Mouse (Mus musculus): Measurements from ENCODE around the gene Nrxn2. TPM values are rescaled to one million over a fixed set of nuclear protein-coding genes. Genes with fewer than 3 reads are reported as not detected.

The Nrxn2 gene
- polyA plus RNA-seq, 1 experiment from 2014 or later: 1.4 TPM

DNA sequence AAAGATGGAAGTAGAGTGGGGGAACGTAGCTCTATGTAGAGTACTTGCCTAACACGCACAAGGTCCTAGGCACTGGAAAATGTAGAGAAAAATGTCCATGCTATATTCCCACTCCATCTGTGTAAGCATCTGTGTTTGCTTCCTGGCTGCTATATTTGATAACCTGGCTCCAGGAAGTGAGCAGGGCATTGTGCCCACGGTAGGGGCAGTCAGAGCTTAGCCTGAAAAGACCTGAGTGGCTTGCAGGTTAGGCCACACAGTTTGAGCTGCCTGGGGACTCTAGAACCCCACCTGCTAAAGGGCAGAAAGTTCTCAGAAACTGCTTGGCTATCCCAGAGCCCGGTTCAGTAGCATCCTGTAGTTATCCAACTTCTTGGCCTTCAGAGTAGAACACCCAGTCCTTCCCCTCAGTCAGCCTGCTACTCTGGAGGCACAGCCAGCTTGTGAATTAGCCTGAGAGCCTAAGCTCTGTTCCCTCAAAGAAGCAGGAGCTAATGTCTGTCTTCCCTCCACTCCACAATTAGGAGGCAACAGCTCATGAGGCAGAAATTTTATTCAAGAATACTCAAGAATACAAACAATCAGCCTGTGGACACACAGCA is 36.1 kb upstream of the Nrxn2 start:
- Histone ChIP-seq H3K4me1 (peaks cover 21% of the 10 kb centered on the region), H3K27me3 (no peaks in the 10 kb centered on the region), H3K27ac (no peak overlapping the region), H3K9me3 (no peaks in the 10 kb centered on the region), H3K9ac (no peak overlapping the region), H3K4me2 (no peak overlapping the region), H3K4me3 (no peak overlapping the region), H3K36me3 (peaks cover 23% of the 10 kb centered on the region)
- 77% methylated on average over 4 of the region's 4 CpGs for WGBS
- no peak for ATAC-seq (ENCODE audit: insufficient number of reproducible peaks, low FRiP score, low TSS enrichment, low read depth)

DNA sequence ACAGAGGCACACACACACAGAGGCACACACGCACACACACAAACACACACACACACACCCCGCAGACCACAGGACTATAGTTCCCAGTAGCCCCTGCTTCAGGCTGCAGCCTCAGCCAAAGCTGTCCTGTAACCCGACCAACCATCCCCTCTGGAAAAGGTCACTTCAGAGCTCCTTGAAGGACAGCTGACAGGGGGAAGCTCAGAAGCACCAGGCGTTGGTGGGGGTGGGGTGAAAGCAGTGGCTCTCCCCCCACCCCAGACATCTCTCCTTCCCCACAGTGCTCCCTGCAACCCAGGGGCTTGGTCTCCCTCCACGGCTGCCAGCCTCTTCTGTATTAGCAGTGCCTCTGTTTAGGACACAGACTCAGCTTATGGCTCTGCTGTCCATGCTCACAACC is 35.1 kb upstream of the Nrxn2 start:
- Histone ChIP-seq H3K36me3 (peaks cover 13% of the 10 kb centered on the region; the same call in 1 of the 2 replicates), H3K4me3 (no peak overlapping the region), H3K27ac (peak overlapping the region; percentile 54), H3K9me3 (no peaks in the 10 kb centered on the region), H3K27me3 (no peaks in the 10 kb centered on the region), H3K4me1 (peaks cover 21% of the 10 kb centered on the region), H3K4me2 (no peak overlapping the region), H3K9ac (no peak overlapping the region)
- ATAC-seq (ENCODE audit: insufficient number of reproducible peaks, low FRiP score, low TSS enrichment, low read depth): no peak
- WGBS: 46% methylated on average over 5 of the region's 5 CpGs

DNA sequence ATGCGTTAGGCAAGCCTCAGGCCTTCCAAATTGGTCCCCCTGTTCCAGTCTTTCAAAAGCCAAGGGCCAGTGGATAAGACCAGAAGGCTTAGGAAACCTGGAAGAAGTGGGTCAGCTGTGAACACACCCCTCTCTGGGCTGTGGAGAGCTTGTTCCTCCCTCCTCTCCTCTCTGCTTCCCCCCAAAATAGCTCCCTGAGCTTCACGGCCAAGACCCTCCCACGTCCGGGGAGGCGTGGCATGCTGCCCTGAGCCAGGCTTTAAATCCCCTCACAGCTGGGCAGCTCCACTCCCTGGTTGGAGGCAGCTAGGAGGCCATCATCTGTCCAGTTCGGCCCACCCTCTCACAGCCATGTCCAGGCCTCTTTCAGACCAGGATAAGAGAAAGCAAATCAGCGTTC is 34.4 kb upstream of the Nrxn2 start, which contains the start of gene Pygm:
TSS of gene Pygm (plus strand) at position 272 of the 400 bp plus-strand sequence.
- H3K9ac ChIP-seq: 0 out of 2 replicates have a peak within 1 kb of the TSS, but pooled peaks have one; percentile 1
- H3K27me3 ChIP-seq: no peaks in the 10 kb centered on the region
- peak within 1 kb of the TSS; percentile 54 for H3K27ac ChIP-seq
- H3K4me3 ChIP-seq: no peak within 1 kb of the TSS
- no peaks in the 10 kb centered on the region for H3K9me3 ChIP-seq
- ATAC-seq (ENCODE audit: insufficient number of reproducible peaks, low FRiP score, low TSS enrichment, low read depth): peak; percentile 40; the same call in 1 of the 2 replicates
- peaks cover 21% of the 10 kb centered on the region for H3K4me1 ChIP-seq
- WGBS: 15% methylated on average over 7 of the region's 7 CpGs
- H3K36me3 ChIP-seq: peaks cover 6% of the 10 kb centered on the region; the same call in 1 of the 2 replicates
- H3K4me2 ChIP-seq: no peak within 1 kb of the TSS

DNA sequence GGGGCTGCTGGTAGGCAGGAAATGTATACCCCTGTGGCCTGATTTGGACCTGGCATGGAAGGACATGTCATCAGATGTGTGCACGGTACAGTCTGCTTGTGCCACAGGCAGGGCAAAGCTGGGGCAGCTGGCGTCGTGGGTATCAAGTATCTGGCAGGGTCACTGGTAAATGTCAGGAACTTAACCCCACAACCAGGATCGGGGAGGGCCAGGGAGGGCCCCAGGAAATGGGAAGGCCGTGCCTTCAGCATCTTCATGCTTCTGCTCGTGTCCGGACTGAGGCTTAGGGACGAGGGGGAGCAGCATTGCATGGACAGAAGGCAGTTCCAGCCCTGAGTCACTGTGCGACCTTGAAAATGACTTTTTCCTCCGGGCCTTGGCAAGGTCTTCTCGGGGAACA is 33.6 kb upstream of the Nrxn2 start:
- H3K27me3 ChIP-seq: no peaks in the 10 kb centered on the region
- peaks cover 30% of the 10 kb centered on the region for H3K4me1 ChIP-seq
- H3K4me2 ChIP-seq: no peak overlapping the region
- no peaks in the 10 kb centered on the region for H3K9me3 ChIP-seq
- H3K4me3 ChIP-seq: no peak overlapping the region
- ATAC-seq (ENCODE audit: insufficient number of reproducible peaks, low FRiP score, low TSS enrichment, low read depth): no peak
- 0 out of 2 replicates have a peak, but pooled peaks cover 2% of the 10 kb centered on the region for H3K36me3 ChIP-seq
- no peak overlapping the region; the same call in 1 of the 2 replicates for H3K27ac ChIP-seq
- H3K9ac ChIP-seq: no peak overlapping the region
- WGBS: 72% methylated on average over 11 of the region's 11 CpGs

DNA sequence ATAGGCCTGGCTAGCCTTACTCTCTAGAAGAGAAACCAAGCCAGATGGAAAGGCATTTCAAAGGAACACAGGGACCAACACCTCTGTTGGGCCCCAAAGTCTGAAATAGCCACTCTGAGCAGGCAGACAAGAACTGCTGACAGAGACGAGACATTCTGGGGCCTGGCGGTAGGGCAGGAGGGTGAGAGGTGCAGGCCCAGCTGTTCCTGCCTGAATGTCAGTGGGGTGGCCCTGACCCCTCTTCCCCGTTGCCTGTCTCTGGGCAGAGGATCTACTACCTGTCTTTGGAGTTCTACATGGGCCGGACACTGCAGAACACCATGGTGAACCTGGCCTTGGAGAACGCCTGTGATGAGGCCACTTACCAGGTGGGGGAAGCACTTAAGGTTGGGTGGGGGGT is 33.1 kb upstream of the Nrxn2 start:
- Histone ChIP-seq H3K4me2 (no peak overlapping the region), H3K4me1 (peaks cover 32% of the 10 kb centered on the region), H3K27me3 (no peaks in the 10 kb centered on the region), H3K4me3 (no peak overlapping the region), H3K27ac (no peak overlapping the region), H3K9me3 (no peaks in the 10 kb centered on the region), H3K9ac (no peak overlapping the region), H3K36me3 (0 out of 2 replicates have a peak, but pooled peaks cover under 1% of the 10 kb centered on the region)
- 77% methylated on average over 5 of the region's 5 CpGs for WGBS
- no peak for ATAC-seq (ENCODE audit: insufficient number of reproducible peaks, low FRiP score, low TSS enrichment, low read depth)

DNA sequence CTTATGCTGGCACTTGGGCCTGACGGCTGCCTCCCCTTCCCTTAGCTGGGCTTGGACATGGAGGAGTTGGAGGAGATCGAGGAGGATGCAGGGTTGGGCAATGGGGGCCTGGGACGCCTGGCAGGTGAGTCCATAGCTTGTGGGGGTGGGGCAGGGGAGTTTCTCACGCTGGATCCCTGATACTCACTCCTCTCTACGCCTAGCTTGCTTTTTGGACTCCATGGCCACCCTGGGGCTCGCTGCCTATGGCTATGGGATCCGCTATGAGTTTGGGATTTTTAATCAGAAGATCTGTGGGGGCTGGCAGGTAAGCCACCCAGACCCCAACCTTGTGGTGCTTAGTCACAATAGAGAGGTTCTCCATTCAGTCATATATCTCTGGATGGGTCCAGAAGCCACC is 32.7 kb upstream of the Nrxn2 start:
- Histone ChIP-seq H3K9ac (no peak overlapping the region), H3K27me3 (no peaks in the 10 kb centered on the region), H3K9me3 (no peaks in the 10 kb centered on the region), H3K4me3 (no peak overlapping the region), H3K4me2 (no peak overlapping the region), H3K4me1 (peaks cover 32% of the 10 kb centered on the region), H3K27ac (no peak overlapping the region), H3K36me3 (no peaks in the 10 kb centered on the region)
- 78% methylated on average over 7 of the region's 7 CpGs for WGBS
- no peak for ATAC-seq (ENCODE audit: insufficient number of reproducible peaks, low FRiP score, low TSS enrichment, low read depth)

DNA sequence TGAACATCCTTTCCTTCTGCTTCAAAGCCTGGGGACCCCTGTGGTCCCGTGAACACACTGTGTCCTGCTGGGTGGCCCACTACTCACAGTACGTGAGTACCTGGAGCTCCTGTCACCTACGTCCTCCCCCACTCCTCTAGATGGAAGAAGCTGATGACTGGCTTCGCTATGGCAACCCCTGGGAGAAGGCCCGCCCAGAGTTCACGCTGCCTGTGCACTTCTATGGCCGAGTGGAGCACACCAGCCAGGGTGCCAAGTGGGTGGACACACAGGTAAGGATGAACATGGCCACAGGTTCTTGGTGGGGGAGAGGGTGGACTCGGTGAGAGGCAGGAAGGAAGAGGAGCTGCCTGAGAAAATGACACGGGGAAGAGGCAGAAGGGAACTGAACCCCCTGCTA is 32.3 kb upstream of the Nrxn2 start:
- H3K4me2 ChIP-seq: no peak overlapping the region
- no peaks in the 10 kb centered on the region for H3K36me3 ChIP-seq
- no peaks in the 10 kb centered on the region for H3K9me3 ChIP-seq
- no peak overlapping the region for H3K9ac ChIP-seq
- no peaks in the 10 kb centered on the region for H3K27me3 ChIP-seq
- no peak overlapping the region for H3K4me3 ChIP-seq
- H3K4me1 ChIP-seq: peaks cover 32% of the 10 kb centered on the region
- 61% methylated on average over 9 of the region's 9 CpGs for WGBS
- H3K27ac ChIP-seq: no peak overlapping the region
- ATAC-seq (ENCODE audit: insufficient number of reproducible peaks, low FRiP score, low TSS enrichment, low read depth): no peak

DNA sequence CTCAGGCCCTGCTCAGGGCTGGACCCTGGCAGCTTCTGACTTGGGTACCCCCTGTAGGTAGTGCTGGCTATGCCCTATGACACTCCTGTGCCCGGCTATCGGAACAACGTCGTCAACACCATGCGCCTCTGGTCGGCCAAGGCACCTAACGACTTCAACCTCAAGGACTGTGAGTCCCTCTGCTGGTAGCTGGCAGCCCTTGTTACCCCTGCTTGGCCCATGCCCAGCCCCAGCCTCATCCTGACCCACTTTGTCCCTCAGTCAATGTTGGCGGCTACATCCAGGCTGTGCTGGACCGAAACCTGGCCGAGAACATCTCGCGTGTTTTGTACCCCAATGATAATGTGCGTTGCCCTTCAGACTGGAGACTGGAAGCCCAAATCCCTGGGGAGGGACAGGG is 30.5 kb upstream of the Nrxn2 start:
- no peaks in the 10 kb centered on the region for H3K36me3 ChIP-seq
- no peak overlapping the region for H3K4me3 ChIP-seq
- peaks cover 32% of the 10 kb centered on the region for H3K4me1 ChIP-seq
- H3K9ac ChIP-seq: no peak overlapping the region
- WGBS: 81% methylated on average over 13 of the region's 13 CpGs
- H3K27me3 ChIP-seq: no peaks in the 10 kb centered on the region
- no peaks in the 10 kb centered on the region for H3K9me3 ChIP-seq
- no peak overlapping the region for H3K4me2 ChIP-seq
- ATAC-seq (ENCODE audit: insufficient number of reproducible peaks, low FRiP score, low TSS enrichment, low read depth): no peak
- no peak overlapping the region for H3K27ac ChIP-seq

DNA sequence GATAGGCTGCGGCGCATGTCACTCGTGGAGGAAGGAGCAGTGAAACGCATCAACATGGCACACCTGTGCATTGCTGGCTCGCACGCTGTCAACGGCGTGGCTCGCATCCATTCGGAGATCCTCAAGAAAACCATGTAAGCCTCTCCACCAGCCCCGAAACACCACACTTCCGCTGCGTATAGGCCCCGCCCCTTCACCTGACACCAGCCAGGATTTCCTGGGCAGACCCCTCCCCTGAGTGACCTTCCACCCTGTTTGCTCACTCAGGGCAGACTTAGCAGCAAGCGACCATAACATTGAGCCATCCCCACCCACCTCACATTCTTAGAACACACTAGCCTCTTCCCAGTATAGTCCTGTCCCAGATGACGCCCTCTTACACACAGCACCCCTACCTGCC is 28.7 kb upstream of the Nrxn2 start:
- Histone ChIP-seq H3K4me3 (peak overlapping the region; percentile 22; the same call in 1 of the 2 replicates), H3K9me3 (no peaks in the 10 kb centered on the region), H3K9ac (no peak overlapping the region), H3K4me1 (peaks cover 14% of the 10 kb centered on the region), H3K36me3 (no peaks in the 10 kb centered on the region), H3K27ac (no peak overlapping the region), H3K4me2 (peak overlapping the region; percentile 35), H3K27me3 (no peaks in the 10 kb centered on the region)
- WGBS: 4% methylated on average over 16 of the region's 16 CpGs
- ATAC-seq (ENCODE audit: insufficient number of reproducible peaks, low FRiP score, low TSS enrichment, low read depth): no peak

DNA sequence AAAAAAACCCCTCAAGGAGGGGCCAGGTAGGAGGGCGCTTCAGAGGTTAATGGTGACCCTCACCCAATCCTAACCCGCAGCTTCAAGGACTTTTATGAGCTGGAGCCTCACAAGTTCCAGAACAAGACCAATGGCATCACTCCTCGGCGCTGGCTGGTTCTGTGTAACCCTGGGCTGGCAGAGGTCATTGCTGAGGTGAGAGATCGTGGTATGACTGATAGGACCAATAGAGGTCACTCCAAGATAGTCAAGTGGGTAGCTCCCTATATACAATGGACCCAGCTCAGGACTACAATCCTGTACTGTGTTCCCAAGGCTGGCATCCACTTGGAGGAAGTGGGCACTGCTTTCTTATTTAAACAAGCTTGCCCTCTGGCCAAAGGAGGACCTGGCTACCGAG is 28.3 kb upstream of the Nrxn2 start:
- peaks cover 11% of the 10 kb centered on the region for H3K4me1 ChIP-seq

DNA sequence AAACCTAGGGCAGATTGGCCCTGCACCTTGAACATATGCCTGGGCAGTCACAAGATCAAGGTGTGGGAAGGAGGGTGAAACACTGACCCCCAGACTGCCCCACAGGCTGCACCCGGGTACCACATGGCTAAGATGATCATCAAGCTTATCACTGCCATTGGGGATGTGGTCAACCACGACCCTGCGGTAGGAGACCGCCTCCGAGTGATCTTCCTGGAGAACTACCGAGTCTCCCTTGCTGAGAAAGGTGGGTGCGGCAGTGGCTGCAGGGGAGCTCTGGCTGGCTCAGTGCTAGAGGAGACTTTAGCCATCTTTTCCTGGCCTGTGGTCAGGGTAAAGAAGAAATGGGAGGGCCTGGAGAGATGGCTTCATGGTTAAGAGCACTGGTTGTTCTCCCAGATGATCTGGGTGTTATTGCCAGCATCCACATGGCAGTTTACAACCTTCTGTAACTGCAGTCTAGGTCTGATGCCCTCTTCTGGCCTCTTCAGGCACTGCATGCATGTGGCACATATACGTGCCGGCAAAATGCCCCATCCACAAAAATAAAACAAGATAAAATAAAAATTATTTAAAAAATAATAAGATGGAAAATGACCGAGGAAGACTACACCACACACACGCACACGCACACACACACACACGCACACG is 25.7 kb upstream of the Nrxn2 start:
- H3K4me1 ChIP-seq: peaks cover 11% of the 10 kb centered on the region
- no peak overlapping the region for H3K4me3 ChIP-seq
- 94% methylated on average over 14 of the region's 14 CpGs for WGBS
- no peaks in the 10 kb centered on the region for H3K9me3 ChIP-seq
- H3K36me3 ChIP-seq: no peaks in the 10 kb centered on the region
- ATAC-seq (ENCODE audit: insufficient number of reproducible peaks, low FRiP score, low TSS enrichment, low read depth): no peak
- no peak overlapping the region for H3K4me2 ChIP-seq
- no peak overlapping the region for H3K27ac ChIP-seq
- H3K27me3 ChIP-seq: no peaks in the 10 kb centered on the region
- H3K9ac ChIP-seq: no peak overlapping the region

More for the DNA sequence above, 28.3 kb upstream of the Nrxn2 start:
- no peak overlapping the region for H3K9ac ChIP-seq
- no peaks in the 10 kb centered on the region for H3K36me3 ChIP-seq
- no peaks in the 10 kb centered on the region for H3K9me3 ChIP-seq
- no peak overlapping the region for H3K4me3 ChIP-seq
- H3K27ac ChIP-seq: no peak overlapping the region
- ATAC-seq (ENCODE audit: insufficient number of reproducible peaks, low FRiP score, low TSS enrichment, low read depth): no peak
- WGBS: 57% methylated on average over 6 of the region's 6 CpGs
- no peaks in the 10 kb centered on the region for H3K27me3 ChIP-seq
- no peak overlapping the region for H3K4me2 ChIP-seq

DNA sequence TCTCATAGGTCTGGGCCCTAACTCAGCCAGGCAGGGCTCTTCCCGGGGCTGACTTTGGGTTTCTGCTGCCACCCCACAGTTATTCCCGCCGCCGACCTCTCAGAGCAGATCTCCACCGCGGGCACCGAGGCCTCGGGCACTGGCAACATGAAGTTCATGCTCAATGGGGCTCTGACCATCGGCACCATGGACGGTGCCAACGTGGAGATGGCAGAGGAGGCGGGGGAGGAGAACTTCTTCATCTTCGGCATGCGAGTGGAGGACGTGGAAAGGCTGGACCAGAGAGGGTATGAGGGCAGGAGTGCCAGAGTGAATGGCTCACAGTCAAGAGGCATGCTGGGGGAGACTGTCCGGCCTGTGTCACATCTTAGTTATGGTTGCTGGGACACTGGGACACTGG is 24.9 kb upstream of the Nrxn2 start:
- Histone ChIP-seq H3K4me3 (no peak overlapping the region), H3K27ac (no peak overlapping the region), H3K27me3 (peaks cover 4% of the 10 kb centered on the region), H3K9me3 (no peaks in the 10 kb centered on the region), H3K4me2 (no peak overlapping the region), H3K36me3 (no peaks in the 10 kb centered on the region), H3K4me1 (peaks cover 16% of the 10 kb centered on the region), H3K9ac (no peak overlapping the region)
- WGBS: 87% methylated on average over 16 of the region's 16 CpGs
- ATAC-seq (ENCODE audit: insufficient number of reproducible peaks, low FRiP score, low TSS enrichment, low read depth): no peak
